Mouse (Mus musculus) liver, postnatal 0 days (tissue): ENCODE measurements around the gene Usp39. TPM values are rescaled to one million over a fixed set of nuclear protein-coding genes. Genes with fewer than 3 reads are reported as not detected.
A peak's percentile ranks its signal among the peaks of the same experiment; 100 is the strongest.

Experiments used
- ATAC-seq: fragments of 200-750 bp; cut with Nextera tagmentation; 2 replicates; pipeline ENCODE4 v1.8.0; 2017; ENCODE audit warnings: mild to moderate bottlenecking, moderate library complexity
- DNase-seq: peaks from one replicate; pipeline ENCODE4 v3.0.0-alpha.2; 2016
- H3K27ac ChIP-seq: fragments of 300-500 bp; sonication (generic); 2 replicates; pipeline ENCODE4 v1.5.1; 2014; ENCODE audit warnings: antibody characterized with exemption, moderate library complexity, mild to moderate bottlenecking, low read depth
- H3K27me3 ChIP-seq: fragments of 300-500 bp; sonication (generic); 2 replicates; pipeline ENCODE4 v1.6.1; 2014; ENCODE audit warnings: low read length, control low read depth, mixed read lengths; ENCODE audit not compliant: insufficient read depth
- H3K36me3 ChIP-seq: fragments of 300-500 bp; sonication (generic); replicated peaks from 2 replicates; pipeline ENCODE4 v1.6.1; 2014; ENCODE audit warnings: mild to moderate bottlenecking, control low read depth, low read length, moderate library complexity, mixed read lengths; ENCODE audit not compliant: insufficient read depth
- H3K4me1 ChIP-seq: fragments of 300-500 bp; sonication (generic); 2 replicates; pipeline ENCODE4 v1.6.1; 2014; ENCODE audit warnings: antibody characterized with exemption, mild to moderate bottlenecking, control low read depth; ENCODE audit not compliant: insufficient read depth
- H3K4me2 ChIP-seq: fragments of 300-500 bp; sonication (generic); 2 replicates; pipeline ENCODE4 v1.6.1; 2014; ENCODE audit warnings: low read depth, mild to moderate bottlenecking, low read length, moderate library complexity, mixed read lengths
- H3K4me3 ChIP-seq: fragments of 300-500 bp; sonication (generic); 2 replicates; pipeline ENCODE4 v1.5.1; 2014; ENCODE audit warnings: low read depth, low read length
- H3K9ac ChIP-seq: fragments of 300-500 bp; sonication (generic); replicated peaks from 2 replicates; pipeline ENCODE4 v1.6.1; 2014; ENCODE audit warnings: mild to moderate bottlenecking, moderate library complexity
- H3K9me3 ChIP-seq: fragments of 300-500 bp; sonication (generic); 2 replicates; pipeline ENCODE4 v1.6.1; 2016; ENCODE audit warnings: mild to moderate bottlenecking, control low read depth, low read length, mixed read lengths
- CTCF ChIP-seq: sonication (generic); IDR thresholded peaks from 2 replicates; pipeline ENCODE4 v1.5.1; 2016; ENCODE audit warnings: antibody characterized with exemption, low read depth
- EP300 ChIP-seq: IDR thresholded peaks from 2 replicates; pipeline ENCODE4 v1.6.1; 2016; ENCODE audit warnings: antibody characterized with exemption, low read depth, mild to moderate bottlenecking
- WGBS: fragments of 180-500 bp; shearing (Covaris S2); extraction: QIAGEN DNeasy Blood & Tissue Kit; methylation state at CpG from one replicate; pipeline ENCODE4 v1.1.7; 2014; ENCODE audit not compliant: insufficient replicate concordance; 5-methylcytosine and 5-hydroxymethylcytosine counted together
- polyA plus RNA-seq: library from polyadenylated mRNA; unstranded; fragments of >200 nt; fragmentation: Nextera tagmentation; extraction: Ambion mirVana; gene quantifications from 2 replicates; pipeline ENCODE4 v1.2.1, GENCODE M21; 2015

Gene Usp39
- polyA plus RNA-seq, 1 experiment from 2014 or later: 21.7 TPM

DNA sequence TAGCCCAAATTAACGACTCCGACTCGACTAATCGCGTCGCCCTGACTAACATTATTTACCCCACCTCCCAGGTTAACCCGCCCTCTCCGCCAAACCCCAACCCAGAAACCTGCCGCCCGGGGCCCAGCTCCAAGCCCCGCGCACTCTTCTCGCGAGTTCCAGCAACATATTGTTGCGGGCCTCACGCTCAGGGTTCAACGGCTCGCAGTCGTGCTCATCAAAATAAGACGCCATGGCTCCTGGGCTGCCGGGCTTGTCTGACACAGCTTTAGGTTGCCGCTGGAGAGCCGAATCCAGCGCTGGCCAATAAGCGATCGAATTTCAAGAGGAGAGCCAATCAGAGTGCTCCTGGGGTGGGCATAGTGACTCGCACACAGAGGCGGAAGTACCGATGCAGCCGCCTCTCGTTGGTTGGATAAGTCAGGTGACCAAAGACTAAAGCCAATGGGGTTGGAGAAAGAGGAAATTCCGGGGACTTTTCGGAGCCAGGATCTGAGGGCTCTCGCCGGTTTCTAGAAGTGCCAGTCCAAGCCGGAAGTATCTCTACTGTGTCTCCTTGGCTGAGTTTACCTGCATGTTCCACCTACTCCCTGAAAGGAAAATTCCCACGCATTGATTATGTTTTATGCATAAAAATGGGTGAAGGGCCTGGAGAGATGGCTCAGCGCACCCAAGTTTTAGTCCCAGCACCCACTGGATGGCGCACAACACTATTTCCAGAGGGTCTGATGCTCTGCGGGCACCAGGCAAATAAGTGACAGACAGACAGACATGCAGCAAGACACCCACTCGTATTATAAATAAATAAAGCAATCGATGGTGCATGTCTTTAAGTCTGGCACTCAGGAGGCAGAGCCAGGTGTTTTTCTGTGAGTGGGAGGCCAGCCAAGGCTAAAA lies 17.4 kb upstream of the Usp39 start:
- peak; percentile 98 for ATAC-seq
- peak overlapping the region; percentile 80 for H3K9ac ChIP-seq
- H3K27ac ChIP-seq: peak overlapping the region; percentile 89
- H3K9me3 ChIP-seq: no peaks in the 10 kb centered on the region
- peak overlapping the region; percentile 89 for H3K4me2 ChIP-seq
- peaks cover 32% of the 10 kb centered on the region for H3K36me3 ChIP-seq
- TF ChIP-seq EP300 (peak; percentile 77), CTCF (peak; percentile 66)
- peak overlapping the region; percentile 72 for H3K4me3 ChIP-seq
- H3K4me1 ChIP-seq: peaks cover 34% of the 10 kb centered on the region
- DNase-seq: peak; percentile 94
- WGBS: under 1% methylated on average over 42 of the region's 42 CpGs
- no peaks in the 10 kb centered on the region for H3K27me3 ChIP-seq

DNA sequence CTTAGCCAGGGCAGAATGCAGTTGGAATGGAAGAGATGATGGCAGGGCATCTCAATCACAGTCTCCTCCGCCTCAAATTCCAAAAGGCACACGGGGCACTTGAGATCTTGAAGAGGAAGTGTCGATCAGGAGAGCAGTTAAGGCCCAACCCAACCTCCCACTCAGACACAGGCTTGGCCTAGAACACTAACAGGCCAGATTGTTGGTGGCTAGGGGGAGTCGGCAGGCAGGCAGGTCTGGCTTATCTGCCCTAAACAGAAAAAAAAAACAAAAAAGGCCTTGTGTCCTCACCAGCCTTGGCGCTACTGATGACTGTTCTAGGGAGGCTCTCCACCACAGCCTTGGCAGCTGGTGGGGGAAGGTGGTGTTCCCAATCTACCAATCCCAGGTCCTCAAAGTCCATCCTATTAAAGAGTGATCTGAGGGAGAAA lies 16.2 kb upstream of the Usp39 start:
- Histone ChIP-seq H3K27me3 (no peaks in the 10 kb centered on the region; the same call in 1 of the 2 replicates), H3K4me1 (peaks cover 36% of the 10 kb centered on the region), H3K36me3 (peaks cover 41% of the 10 kb centered on the region), H3K9ac (peak overlapping the region; percentile 80), H3K4me3 (peak overlapping the region; percentile 72), H3K4me2 (peak overlapping the region; percentile 89), H3K27ac (peak overlapping the region; percentile 41), H3K9me3 (no peaks in the 10 kb centered on the region)
- TF ChIP-seq EP300 (no peak), CTCF (no peak)
- 25% methylated on average over 5 of the region's 5 CpGs for WGBS
- ATAC-seq (no peak), DNase-seq (no peak)

DNA sequence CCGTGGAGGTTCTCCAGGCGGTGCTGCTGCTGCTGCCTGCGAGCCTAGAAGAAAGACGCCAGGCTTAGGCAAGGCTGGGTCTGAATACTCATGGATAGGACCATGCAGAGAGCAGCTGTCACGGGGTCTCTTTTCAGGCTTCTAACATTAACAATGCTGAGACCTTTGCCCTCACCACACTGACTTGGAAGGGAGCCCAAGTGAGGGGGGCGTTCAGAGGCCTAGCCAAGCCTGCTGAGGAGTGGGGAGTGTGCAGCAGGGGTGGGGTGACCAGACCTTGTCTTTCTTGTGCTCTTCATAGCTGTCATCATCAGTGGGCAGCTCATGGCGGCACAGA lies 15.6 kb upstream of the Usp39 start:
- H3K4me1 ChIP-seq: peaks cover 38% of the 10 kb centered on the region
- H3K9ac ChIP-seq: peak overlapping the region; percentile 80
- H3K36me3 ChIP-seq: peaks cover 41% of the 10 kb centered on the region
- 69% methylated on average over 7 of the region's 7 CpGs for WGBS
- H3K27me3 ChIP-seq: peaks cover 4% of the 10 kb centered on the region
- 0 out of 2 replicates have a peak overlapping the region, but pooled peaks have one; percentile 44 for H3K27ac ChIP-seq
- TF ChIP-seq EP300: no peak
- no peak for TF ChIP-seq CTCF
- ATAC-seq (no peak), DNase-seq (no peak)
- H3K4me2 ChIP-seq: peak overlapping the region; percentile 89
- H3K9me3 ChIP-seq: no peaks in the 10 kb centered on the region
- H3K4me3 ChIP-seq: peak overlapping the region; percentile 72; the same call in 1 of the 2 replicates

DNA sequence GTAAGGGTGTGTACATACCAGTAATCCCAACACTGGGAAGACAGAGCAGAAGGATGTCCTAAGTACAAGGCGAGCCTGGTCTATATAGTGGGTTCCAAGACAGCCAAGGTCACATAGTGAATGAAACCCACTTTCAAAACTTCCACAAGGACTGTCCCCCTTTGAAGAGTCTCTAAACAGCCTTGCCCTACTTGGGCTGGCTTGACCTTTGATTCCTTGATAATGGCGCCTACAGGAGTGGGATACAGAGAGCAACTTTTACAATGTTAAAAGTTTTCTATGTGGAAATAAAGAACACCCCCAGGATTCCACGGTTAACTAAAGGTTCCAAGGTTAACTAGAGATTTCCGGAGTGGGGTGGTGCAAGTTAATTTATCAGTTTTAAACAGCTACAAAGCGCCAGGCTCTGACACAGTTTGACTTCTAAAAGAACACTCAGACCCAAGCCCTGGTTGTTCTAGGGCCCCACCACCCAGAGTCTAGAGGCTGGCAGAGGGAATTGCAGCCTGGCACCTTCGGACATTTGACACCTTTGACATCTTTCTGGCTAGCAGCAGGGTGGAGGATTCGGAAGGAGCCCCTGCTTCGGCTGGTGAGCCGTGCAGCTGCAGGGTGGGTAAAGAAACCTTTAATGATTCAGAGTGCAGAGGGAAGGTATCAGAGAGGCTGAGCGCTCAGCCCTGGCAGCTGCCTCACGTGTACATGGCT lies 15.1 kb upstream of the Usp39 start:
- H3K36me3 ChIP-seq: peaks cover 41% of the 10 kb centered on the region
- H3K4me2 ChIP-seq: peak overlapping the region; percentile 89
- DNase-seq (no peak), ATAC-seq (no peak)
- H3K9me3 ChIP-seq: no peaks in the 10 kb centered on the region
- 0 out of 2 replicates have a peak overlapping the region, but pooled peaks have one; percentile 55 for H3K27ac ChIP-seq
- peaks cover 40% of the 10 kb centered on the region for H3K4me1 ChIP-seq
- H3K4me3 ChIP-seq: no peak overlapping the region
- WGBS: 58% methylated on average over 11 of the region's 11 CpGs
- TF ChIP-seq CTCF: no peak
- no peak for TF ChIP-seq EP300
- no peak overlapping the region; the same call in 1 of the 2 replicates for H3K9ac ChIP-seq
- peaks cover 7% of the 10 kb centered on the region for H3K27me3 ChIP-seq

DNA sequence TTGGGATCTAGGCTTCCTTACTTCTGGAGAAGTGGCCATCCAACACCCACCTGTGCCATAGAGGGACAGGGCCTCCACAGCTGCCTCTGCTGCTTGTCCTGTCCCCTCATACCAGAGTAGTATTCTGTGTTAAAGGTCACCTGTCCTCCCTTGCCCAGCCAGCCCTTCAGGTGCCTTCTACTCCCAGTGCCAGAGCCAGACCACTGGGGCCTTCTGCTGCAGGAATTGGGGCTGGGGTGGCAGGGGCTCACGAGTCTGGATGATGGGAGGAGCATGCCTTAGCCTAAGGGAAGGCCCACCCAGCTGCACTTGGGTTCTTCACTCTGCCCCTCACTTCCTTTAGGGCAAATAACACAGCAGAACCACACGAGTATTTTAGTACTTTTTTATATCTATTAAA lies 14.4 kb upstream of the Usp39 start:
- Histone ChIP-seq H3K36me3 (peaks cover 41% of the 10 kb centered on the region), H3K4me3 (no peak overlapping the region), H3K4me2 (no peak overlapping the region), H3K27me3 (peaks cover 7% of the 10 kb centered on the region), H3K9ac (0 out of 2 replicates have a peak overlapping the region, but pooled peaks have one; percentile 7), H3K9me3 (no peaks in the 10 kb centered on the region), H3K4me1 (peaks cover 47% of the 10 kb centered on the region), H3K27ac (peak overlapping the region; percentile 55; the same call in 1 of the 2 replicates)
- TF ChIP-seq CTCF (no peak), EP300 (no peak)
- no peak for DNase-seq
- ATAC-seq: no peak
- WGBS: 64% methylated on average over 2 of the region's 2 CpGs
